Mouse (Mus musculus) kidney, adult 2 months (tissue): ENCODE results near the gene Tldc1.

ENCODE experiments used
- CTCF ChIP-seq: fragments of 200-500 bp; conservative IDR thresholded peaks from 2 replicates; pipeline ENCODE4 v1.5.1; 2011; ENCODE audit warnings: low read depth, mild to moderate bottlenecking, control low read depth, low read length, moderate library complexity, mixed read lengths; ENCODE audit not compliant: insufficient read depth, insufficient read length
- POLR2A ChIP-seq: fragments of 200-500 bp; IDR thresholded peaks from one replicate; pipeline ENCODE4 v1.6.1; 2011; ENCODE audit warnings: low read depth, low read length, control low read depth

- TF ChIP-seq CTCF (no peak), POLR2A (peak; percentile 81)
Measured at GRCm38 (mm10) chr8:119778263-119778662, at the start of gene Tldc1.
